Mouse (Mus musculus): ENCODE data around the gene Arih1.
"Not testable (repeated sequence)": the region's sequence is repeated elsewhere in the genome, so short reads cannot be mapped to it uniquely, and the experiment has no call there.

Arih1 gene

DNA sequence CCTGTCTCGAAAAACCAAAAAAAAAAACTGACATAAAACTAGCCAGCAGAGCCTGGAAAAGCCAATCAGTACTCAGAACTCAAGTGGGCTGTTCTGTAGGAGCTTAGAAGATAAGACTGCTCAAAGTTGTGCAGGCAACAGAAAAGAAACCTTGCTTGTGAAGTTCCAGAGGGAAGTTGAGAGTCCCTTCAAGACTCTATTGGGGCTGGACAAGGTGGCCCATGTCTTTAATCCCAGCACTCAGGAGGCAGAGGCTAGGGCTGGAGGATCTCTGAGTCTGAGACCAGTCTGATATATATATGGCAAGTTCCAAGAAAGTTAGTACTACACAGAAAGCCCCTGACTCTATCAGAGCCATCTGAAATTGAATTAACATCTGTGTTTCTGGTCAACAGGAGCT is 28.0 kb downstream of the Arih1 start:
- DNase-seq = no peak

GRCm38 (mm10) chr9:59457671-59458070 is 28.7 kb downstream of the Arih1 start:
- DNase-seq = no peak

DNA sequence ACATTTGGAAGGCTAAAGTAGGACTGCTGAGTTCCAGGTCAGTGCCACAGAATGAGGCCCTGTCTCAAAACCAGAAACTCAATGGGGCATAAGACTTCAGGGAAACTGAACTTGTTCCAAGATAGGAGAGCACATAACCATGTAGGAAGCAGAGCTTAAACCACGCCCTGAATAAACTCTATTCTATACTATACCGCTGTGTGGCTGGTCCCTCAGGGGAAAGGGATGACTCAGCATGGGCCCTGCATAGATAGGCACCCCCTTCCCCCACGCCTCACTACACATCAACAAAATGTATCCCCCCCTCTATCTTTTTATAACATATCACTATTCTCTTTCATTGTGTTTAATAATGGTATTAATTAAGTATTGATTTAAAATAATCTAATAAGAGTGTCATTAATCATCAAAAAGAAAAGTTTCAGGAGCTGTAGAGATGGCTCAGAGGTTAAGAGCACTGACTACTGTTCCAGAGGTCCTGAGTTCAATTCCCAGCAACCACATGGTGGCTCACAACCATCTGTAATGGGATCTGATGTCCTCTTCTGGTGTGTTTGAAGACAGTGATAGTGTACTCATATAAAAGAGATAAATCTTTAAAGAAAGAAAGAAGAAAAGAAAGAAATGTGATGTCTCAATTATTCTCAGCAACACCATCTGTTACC is 30.9 kb downstream of the Arih1 start:
- DNase-seq = no peak

DNA sequence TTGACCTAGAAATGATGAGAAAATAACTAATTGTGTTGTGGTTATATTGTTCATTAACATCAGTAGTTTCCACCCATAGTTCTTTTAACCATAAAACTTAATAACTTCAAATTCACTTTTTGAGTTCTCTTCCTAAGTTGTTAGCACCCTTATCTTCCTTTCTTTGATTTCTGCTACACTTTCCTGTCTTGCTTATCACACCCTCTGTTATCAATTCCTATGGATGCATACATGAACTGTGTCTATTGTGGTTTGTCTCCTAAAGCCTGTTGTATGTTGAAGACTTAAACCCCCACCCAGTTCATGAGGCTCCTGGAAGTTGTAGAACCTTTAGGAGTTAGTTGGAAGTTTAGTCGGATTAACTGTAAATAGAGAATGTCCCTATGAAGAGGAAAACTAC is 52.7 kb downstream of the Arih1 start:
- DNase-seq = no peak

DNA sequence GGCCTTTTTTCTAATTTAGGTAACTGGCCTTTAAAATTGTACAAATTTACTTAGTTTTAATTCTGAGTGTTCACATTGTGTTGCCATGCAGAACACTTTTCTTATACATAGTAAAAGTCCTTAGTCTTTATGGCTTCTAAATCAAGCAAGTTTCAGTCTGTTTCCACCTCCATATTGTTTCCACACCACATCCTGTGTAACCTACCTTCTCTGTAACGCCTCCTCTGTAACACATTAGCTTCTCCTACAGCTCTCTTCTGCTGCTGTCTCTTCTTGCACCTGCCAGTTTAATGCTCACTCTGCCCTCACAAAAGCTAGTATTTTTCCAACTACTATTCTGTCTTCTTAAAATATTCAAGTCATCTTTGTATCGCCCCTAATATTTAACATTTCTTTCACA is 54.8 kb downstream of the Arih1 start:
- no peak for DNase-seq

DNA sequence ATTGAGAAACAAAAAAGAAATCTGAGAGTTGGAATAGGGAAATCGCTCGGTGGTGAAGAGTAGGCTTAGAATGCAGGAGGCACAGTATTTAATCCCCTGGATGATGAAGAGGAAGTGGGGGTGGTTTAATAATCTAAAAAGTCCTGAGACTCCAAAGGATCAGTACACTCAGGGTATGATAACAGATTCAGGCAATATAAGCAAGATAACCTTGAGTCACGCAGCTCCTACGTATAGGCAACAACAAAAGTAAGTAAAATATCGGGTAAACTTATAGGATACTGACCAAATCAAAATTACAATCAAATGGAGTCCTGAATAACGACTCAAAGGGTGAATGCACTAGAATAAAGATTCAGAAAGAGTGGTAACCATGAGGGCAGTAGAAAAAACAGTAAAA is 65.9 kb downstream of the Arih1 start:
- no peak for DNase-seq

DNA sequence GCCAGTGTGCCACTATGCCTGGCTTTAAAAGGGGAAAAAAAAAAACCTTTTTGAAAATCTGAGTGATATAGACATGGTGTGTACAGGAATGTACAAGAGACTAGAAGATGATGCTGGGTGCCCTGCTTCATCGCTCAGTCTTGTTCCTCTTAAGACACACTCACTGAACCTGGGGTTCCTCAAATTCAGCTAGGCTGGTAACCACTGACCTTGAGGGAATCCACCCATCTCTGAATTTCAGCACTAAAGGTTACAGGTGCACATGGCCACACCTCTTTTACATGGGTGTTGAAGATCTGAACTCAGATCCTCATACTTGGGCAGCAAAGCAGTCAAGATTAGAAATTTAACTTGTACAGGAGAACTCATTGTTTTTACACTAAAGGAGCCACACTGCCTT is 79.1 kb downstream of the Arih1 start:
- no peak for DNase-seq

DNA sequence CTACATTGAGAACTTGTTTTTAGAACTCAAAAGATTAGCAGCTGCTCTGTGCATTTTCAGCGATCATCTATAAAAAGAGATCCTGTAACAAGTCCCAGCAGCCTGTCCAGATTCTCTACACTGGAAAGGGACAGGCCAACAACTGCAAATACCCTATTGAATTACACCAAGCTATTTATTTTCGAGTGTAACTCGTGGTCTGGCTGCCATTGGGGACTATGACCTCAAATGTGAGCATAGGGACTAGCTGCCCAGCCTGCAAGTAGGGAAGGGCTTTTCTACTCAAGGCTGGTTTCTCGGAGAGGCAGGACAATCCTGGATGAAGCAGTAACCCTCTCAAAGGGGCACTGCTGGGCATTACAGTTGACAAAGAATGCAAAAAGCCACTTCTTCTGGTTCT is 97.3 kb downstream of the Arih1 start:
- no peak for DNase-seq

DNA sequence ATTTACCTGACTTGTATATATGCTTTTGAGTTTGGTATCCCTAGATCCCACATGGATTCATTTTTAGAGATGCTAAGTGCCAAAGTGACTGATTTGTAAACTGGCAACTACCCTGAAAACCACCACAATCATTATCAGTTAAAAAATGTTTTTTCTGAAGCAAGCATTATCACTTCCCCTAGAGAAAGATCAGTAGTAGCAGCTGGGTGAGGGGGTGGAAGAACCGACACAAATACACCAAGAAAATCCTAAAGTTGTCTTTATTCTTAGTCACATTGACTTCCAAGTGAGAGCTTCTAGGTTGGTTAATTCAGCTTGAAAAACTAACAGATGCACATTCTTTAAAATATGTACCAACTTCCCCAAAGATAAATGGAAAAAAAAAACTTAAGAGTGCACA is 98.1 kb downstream of the Arih1 start:
- no peak for DNase-seq

GRCm38 (mm10) chr9:59387461-59387860 is 99.0 kb downstream of the Arih1 start:
- no peak for DNase-seq

DNA sequence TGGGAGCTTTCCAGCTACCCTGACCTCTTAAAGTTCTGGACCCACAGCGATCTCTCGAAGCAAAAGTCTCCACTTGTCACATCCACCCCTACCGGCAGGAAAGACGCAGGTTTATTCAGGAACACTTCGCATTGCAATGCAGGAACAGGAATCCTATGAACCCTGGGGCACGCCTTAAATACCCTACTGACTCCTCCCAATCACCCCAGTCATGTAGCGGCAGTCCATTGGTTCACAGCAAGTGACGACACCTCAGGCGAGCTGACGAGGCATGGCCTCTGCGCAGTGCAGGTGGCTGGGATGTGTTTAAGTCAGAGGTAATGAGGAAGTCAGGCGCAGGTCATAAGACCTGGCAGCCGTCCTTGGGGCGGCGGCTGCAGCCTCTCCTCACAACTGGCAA is 110.8 kb downstream of the Arih1 start:
- DNase-seq = no peak

GRCm38 (mm10) chr9:59369646-59370045 is 116.8 kb downstream of the Arih1 start:
- DNase-seq = no peak

GRCm38 (mm10) chr9:59369220-59369619 is 117.2 kb downstream of the Arih1 start:
- no peak for DNase-seq

DNA sequence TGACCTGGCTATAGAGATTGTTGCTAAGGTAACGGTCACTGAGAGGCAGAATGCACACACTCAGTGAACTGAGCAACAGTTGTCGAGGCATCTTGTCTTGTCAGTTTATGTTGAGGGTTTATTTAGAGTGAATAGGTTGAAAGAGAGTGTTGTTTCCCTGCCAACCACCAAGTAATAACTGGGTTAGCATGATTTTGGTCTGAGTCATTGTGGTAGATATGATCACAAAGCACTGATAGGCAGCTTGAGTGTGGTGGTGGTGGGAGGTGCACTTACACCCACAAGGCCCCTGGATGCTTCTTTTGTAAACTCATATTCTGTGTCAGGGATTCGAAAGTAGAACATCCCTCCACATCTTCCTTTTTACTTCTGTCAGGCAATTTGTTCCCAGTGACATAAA is 125.9 kb downstream of the Arih1 start:
- not testable (repeated sequence) for DNase-seq

- not testable (repeated sequence) for DNase-seq
Measured at GRCm38 (mm10) chr9:59358041-59358440, 128.4 kb downstream of the Arih1 start.

GRCm38 (mm10) chr9:59353253-59353639 is 133.2 kb downstream of the Arih1 start, which contains the start of gene Bbs4:
TSS of gene Bbs4 (minus strand) at chr9:59353508.
- DNase-seq = peak; percentile 93

DNA sequence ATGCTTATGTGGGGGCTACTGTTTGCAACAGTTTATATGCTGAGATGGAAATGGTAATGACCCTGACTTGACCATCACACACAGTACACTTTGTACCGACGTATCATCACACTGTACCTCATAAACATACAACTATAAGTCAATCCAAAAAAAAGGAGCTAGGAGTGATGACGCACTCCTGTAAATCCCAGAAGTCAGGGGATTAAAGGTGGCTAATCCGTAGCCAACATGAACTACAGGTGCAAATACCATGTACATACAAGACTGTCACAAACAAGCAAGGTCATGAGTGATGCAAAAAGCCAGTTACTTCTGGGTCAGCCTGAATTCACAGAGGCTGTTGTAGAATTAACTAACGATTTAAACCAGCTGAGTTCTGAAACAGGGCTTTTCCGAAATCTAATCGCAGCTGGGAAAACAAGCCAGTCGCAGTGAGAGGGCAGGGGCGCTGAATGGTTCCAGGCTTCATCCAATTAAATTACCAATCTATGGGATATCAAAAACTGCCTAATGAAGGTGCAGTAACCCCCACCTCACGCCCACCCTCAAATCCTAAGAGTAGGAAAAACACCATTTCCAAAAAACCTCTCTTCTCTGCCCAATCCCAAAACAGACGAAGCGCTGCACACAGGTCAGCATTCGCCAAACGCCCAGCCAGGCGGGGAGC is 133.7 kb downstream of the Arih1 start:
- DNase-seq = no peak

- no peak for DNase-seq
Measured at GRCm38 (mm10) chr9:59346176-59346575, 140.2 kb downstream of the Arih1 start.

DNA sequence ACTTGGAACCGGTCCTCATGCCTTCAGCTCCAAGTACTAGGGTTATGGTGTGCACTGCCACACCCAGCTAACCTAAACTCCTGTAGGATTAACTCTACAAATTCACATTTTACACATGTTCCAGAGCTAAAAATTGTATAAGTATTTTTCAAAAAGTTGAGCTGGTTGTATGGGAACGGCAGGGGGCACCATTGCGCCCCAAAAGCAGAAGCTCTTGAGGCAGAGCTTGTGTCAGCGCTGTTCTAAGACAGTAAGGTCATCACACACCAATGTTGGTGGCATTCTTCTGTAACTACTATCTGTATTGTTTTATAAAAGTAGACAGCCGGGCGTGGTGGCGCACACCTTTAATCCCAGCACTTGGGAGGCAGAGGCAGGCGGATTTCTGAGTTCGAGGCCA is 146.4 kb downstream of the Arih1 start:
- DNase-seq = peak; percentile 18 to 24

GRCm38 (mm10) chr9:59339107-59339506 is 147.3 kb downstream of the Arih1 start:
- DNase-seq = no peak

GRCm38 (mm10) chr9:59338411-59338810 is 148.0 kb downstream of the Arih1 start:
- DNase-seq = peak in 1 of 2 experiments; percentile 5
